Mouse (Mus musculus) myocyte (in vitro differentiated cells): ENCODE measurements around the gene St3gal3.

Source experiments
- E2F4 ChIP-seq: IDR thresholded peaks from one replicate; pipeline ENCODE4 v1.6.1; 2011; ENCODE audit warnings: mild to moderate bottlenecking, control low read depth, moderate library complexity; ENCODE audit not compliant: insufficient read depth
- POLR2AphosphoS2 ChIP-seq: IDR thresholded peaks from one replicate; pipeline ENCODE4 v1.6.1; 2011; ENCODE audit warnings: low read depth, control low read depth; ENCODE audit not compliant: insufficient read length

DNA sequence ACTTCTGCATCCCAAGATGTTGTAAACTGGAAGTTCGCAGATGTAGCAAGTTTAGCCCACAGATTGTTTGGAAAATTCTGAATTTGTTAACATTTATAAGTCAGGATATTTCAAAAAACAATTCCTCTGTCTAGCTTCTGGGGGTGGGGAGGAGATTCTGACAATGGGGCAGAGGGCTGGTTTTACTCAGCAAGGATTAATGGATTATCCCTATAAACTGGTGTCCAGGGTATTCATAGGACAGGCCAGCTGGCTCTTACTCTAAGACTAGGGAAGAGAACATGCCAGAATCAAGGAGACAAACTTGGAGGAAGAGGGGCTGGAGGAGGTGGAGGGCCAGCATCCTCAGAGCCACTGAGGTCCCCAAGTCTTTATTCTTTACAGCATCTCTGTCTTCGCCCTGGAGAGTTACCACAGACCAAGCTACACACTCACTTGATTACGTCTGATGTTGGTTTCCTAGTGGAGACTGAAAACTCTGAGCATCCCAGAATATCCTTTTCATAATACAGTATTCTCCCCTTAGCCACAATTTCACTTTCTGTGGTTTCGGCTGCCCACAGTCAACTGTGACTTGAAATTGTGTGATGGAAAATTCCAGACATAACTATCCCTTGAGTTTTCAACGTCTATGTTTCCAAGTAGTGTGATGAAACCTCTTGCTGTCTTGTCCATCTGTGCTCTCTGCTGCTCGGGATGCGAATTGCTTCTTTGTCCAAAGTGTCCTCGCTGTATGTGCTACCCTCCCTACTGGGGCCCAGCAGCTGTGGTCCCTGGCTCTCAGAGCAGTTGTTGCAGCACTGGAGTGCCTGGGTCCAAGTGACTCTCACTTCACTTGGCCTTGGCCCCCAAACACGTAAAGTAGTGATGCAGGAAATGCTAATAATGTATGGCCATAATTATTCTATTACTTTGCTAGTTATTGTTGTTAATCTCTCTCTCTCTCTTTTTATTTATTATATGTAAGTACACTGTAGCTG is 64.2 kb downstream of the St3gal3 start:
- TF ChIP-seq E2F4, result no peak
- no peak for TF ChIP-seq POLR2AphosphoS2
